Mouse (Mus musculus) gastrocnemius, adult 18-20 months (tissue): ENCODE measurements around the gene Prr18. TPM values are rescaled to one million over a fixed set of nuclear protein-coding genes. Genes with fewer than 3 reads are reported as not detected.

Source experiments
- DNase-seq: peaks from one replicate; pipeline ENCODE4 v3.0.0; 2021; ENCODE audit warnings: low spot score
- total RNA-seq, 2 experiments: library from RNA; stranded (reverse); gene quantifications; 2 replicates each; pipeline ENCODE4 v1.2.3; 2021

The Prr18 gene
- total RNA-seq, 2 experiments from 2014 or later, result not detected

- no peak for DNase-seq
These were observed 51.2 kb downstream of the Prr18 start for GRCm38 (mm10) chr17:8388463-8388862.

GRCm38 (mm10) chr17:8388990-8389789 is 51.9 kb downstream of the Prr18 start:
- no peak for DNase-seq

- no peak for DNase-seq
These were observed 52.5 kb downstream of the Prr18 start for GRCm38 (mm10) chr17:8389790-8390095.

- DNase-seq, result no peak
These were observed 53.2 kb downstream of the Prr18 start for GRCm38 (mm10) chr17:8390487-8390886.

Other genes starting within 250 kb of the Prr18 start
- under 1 TPM; 0.11 to 0.50 TPM for gene Gm49673, start 189.7 kb upstream of the Prr18 start, total RNA-seq
- 10 to 100 TPM; 13.7 to 20.3 TPM for gene Rnaset2a, start 189.4 kb upstream of the Prr18 start, total RNA-seq
- gene Fgfr1op, start 172.0 kb upstream of the Prr18 start, total RNA-seq, result 10 to 100 TPM; 14.9 to 17.9 TPM
- gene Ccr6, start 101.4 kb upstream of the Prr18 start, total RNA-seq, result not detected
- gene Mpc1, start 54.6 kb upstream of the Prr18 start, total RNA-seq, result 100 to 1,000 TPM; 418 to 491 TPM
- 1 to 10 TPM; 6.0 to 7.0 TPM for gene Sft2d1, start 26.4 kb upstream of the Prr18 start, total RNA-seq
- gene T2, start 18.5 kb downstream of the Prr18 start, total RNA-seq, result not detected
- not detected for gene T, start 97.0 kb downstream of the Prr18 start, total RNA-seq
- gene Pde10a, start 187.9 kb downstream of the Prr18 start, total RNA-seq, result 1 to 10 TPM; 3.5 to 4.4 TPM
- gene Gm17087, start 229.5 kb downstream of the Prr18 start, total RNA-seq, result not detected